Mouse (Mus musculus) cerebellum, postnatal 4 days (tissue): ENCODE results near the gene Ankrd6.

ENCODE experiments used
- DNase-seq, 2 experiments: peaks; one replicate each; pipeline ENCODE4 v3.0.0; 2022; ENCODE audit warnings: low spot score in 2 of 2, mixed read lengths in 1 of 2

The Ankrd6 gene

DNA sequence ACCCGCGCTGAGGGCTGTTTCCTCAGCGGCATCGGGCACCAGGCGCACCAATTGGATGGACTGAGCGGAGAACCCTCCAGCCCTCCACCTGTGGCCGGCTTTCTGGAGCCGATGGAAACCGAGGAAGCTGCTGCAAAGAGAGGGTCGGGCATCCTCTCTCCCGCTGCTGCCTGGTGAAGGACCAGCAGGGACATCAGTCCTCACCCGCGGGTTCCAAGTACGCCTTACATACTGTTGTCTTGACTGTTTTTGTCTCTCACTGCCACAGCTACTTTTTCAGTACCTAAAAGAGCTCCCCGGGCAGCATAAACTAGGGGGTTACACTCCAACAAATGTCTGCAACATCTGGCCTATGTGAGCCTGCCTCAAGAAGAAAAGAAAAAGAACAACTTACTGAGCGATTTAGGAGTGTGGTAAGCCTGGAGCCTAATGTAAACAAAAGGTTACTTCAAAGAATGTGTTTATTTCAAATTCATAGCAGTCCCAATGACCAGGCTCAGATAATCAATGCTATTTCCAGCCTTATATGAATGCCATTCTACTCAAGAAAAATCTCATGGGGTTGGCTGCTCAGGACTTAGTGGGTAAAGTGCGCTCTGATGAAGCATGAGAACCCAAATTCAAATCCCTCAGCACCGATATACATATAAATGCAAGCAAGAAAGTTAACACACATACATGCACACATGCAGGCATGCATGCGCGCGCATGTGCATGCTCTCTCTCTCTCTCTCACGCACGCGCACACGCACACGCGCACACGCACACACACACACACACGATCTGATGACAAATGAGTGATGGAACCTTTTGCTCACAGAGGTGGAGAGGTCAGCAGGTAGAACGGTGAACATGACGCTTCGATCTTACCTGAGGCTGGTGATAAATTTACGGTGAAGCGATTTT lies 647 bp upstream of the Ankrd6 start:
- no peak for DNase-seq

DNA sequence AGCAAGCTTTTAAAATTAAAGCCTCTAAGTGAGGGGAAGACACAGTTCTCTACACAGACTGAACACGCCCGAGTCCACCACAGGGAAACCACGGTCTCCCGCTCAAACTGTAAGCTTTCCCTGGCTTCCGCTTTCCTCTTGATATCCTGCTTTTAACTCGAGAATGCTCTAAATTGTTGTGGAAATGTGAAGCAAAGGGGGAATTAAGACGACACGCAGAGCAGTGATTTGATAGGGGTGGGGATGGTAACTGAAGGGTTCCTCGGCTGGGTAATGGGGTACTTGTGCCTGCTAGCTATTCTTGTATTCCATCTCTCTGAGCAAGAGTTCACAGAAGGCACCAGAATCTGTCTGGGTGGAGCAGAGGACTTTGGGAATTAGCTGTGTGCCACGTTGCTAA lies 1.9 kb downstream of the Ankrd6 start:
- DNase-seq: no peak

DNA sequence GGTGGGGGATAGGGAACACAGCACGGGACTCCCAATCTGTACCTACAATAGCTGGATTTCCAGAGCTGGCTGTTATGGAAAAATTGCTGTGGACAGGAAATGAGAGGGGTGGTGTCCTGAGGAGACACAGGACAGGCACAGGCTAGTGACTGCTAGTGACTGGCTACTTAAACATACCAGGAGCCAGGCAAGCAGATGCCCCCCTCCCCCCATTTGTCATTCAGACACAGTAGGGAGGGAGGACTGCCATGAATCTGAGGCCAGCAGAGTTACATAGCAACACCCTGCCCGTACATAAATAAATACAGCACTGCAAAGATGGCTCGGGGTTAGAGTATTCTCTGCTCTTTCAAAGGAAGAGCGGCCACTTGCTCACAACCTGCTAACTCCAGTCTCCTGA lies 3.0 kb downstream of the Ankrd6 start:
- no peak for DNase-seq

DNA sequence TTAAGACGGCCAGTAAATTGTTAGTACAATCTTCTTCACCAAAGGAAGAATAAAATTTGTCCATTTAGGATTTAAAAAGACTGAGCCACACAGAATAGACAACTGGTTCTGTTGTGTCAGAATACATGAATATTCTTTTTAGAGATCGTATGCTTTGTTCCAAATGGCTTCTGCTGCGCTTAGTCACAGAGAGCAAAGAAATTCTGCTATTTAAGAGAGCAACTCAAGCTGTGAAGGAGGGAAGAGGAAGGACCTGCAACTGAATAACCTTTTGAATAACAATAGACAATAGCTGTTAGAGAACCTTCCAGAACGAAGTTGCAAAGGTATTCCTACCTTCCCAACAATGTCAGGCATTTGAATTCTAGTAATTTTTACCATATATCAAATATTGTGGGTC lies 9.7 kb downstream of the Ankrd6 start:
- DNase-seq: no peak

GRCm38 (mm10) chr4:32939964-32940363 lies 10.7 kb downstream of the Ankrd6 start:
- DNase-seq: no peak

GRCm38 (mm10) chr4:32939521-32939920 lies 11.1 kb downstream of the Ankrd6 start:
- DNase-seq: no peak

DNA sequence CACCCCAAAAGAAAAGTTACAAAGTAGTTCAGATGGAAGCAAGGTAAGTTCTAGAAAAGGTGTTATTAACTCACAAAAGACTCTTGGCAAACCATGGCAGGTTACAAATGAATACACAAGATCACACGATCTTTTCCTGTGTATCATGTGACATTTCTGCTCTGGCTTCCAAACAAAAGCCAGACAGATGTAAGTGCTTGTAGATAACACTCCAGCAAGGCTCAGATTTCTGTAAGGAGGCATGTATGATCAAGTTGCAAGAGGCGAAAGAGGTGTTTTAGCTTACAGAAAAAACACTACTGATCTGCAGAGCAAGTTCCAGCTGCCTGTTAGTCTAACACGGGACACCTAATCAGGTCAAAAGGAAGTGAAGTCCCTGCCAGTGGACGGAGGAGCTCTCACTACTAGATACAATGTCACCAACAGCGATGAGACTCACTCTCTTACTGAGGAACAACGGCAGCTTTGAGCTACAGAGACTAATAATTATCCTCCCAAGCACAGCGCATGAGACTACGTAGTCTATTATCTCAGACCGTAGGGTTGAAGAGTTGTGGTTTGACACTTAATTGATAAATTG lies 13.8 kb downstream of the Ankrd6 start:
- no peak for DNase-seq

DNA sequence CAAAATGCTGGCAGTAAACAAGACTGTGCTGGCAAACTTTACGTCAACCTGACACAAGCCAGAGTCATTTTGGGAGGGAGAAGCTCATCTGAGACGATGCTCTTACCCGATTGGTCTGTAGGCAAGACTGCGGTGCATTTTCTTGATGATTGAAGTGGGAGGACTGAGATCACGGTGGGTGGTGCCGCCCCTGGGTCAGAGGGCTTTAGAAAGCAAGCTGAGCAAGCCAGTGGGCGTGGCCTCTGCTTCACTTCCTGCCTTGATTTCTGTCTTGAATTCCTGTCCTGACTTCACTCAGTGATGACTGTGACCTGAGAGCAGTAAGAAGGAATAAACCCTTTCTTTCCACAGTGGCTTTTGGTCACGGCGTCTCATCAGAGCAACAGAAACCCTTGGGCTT lies 18.6 kb downstream of the Ankrd6 start:
- no peak for DNase-seq

GRCm38 (mm10) chr4:32929750-32930149 lies 20.9 kb downstream of the Ankrd6 start:
- no peak for DNase-seq

DNA sequence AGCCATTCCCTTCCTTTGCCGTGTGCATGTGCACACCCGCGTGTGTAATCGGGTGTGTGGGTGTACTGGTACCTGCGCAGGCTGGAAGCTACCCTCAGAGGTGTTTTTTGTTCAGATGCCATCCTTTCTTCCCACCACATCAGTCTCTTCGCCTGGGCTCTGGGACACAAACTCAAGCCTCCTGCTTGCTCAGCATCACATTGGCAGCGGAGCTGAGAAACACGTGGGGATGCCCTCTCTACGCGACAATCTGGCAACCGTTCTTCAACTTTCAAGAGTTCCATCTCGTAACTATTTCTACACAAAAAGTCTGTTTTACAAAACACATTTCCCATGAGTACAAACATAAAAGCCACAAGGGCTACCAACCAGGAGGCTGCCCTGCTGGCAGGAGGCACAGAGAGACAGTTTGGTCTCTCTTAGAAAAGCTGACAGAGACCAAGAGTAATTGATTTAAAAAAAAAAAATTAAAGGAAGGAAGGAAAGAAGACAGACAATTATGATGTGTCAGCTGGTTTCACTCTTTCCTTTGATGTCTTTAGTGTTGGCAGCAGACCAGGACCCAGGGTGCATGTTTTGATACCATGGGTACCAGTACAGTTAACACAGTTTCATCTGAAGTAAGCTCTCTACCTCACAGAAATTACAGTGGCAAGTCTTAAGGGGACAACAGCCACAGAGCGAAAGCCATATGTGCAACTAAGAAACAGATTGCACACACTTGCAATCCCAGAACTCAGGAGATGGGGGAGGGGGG lies 21.8 kb downstream of the Ankrd6 start:
- DNase-seq: no peak

- DNase-seq: no peak
Measured at GRCm38 (mm10) chr4:32923891-32924294, 26.7 kb downstream of the Ankrd6 start.

DNA sequence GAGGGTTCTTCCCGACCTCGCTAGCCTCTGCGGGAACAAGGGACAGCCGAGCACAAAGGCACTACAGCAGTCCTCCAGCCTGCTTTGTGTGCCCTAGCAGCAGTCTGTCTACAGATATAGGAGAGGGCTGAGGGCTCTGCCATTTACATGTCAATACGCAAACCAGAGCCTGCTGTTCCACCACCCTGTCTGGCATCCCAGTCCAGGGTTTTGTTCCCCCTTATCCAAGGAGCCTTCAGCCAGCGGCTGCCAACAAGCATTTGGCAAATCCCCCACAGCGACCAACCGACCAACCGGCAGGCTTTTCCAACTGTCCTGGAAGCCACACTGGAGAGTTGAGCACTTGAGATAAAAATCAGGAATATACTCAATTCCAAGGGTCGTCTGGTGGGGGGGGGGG lies 27.2 kb downstream of the Ankrd6 start:
- DNase-seq: peak in 1 of 2 experiments; percentile 64

GRCm38 (mm10) chr4:32922871-32923270 lies 27.8 kb downstream of the Ankrd6 start:
- DNase-seq: no peak

DNA sequence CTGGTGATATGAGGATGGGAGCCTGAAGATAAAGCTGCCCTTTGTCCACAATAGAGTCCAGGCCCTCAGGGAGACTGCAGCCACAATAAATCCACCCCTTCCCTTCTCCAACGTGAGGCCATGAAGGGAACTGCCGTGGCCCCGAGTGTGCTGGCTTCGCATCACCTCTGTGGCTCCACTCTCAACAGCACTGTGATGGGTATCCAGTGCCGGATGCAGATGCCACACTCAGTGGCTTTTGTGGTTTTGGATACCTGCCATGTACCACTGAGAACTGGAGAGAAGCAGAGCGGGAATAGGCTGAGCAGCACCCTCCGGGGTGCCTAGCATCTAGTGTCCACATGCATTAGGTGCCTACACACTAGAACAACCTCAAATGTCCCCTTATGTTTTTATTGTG lies 29.8 kb downstream of the Ankrd6 start:
- DNase-seq: no peak

DNA sequence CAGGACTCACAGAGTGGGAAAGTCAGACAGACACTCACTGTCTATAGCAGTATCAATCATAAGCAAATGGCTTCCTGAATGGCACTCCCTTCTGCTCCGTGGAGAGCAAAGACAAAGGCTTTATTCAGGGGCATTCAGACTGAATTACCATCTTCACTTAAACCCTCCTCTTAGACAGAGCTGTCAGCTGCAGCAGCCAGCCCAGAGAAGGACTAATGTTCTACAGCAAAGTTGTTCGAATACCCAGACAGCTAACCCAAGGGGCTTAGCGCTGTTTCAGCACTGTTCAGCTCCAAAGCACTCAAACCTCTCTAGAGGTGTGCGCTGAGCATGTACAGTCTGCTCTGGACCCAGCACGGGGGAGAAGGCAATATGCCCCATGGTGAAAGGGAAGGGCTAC lies 32.1 kb downstream of the Ankrd6 start:
- no peak for DNase-seq

DNA sequence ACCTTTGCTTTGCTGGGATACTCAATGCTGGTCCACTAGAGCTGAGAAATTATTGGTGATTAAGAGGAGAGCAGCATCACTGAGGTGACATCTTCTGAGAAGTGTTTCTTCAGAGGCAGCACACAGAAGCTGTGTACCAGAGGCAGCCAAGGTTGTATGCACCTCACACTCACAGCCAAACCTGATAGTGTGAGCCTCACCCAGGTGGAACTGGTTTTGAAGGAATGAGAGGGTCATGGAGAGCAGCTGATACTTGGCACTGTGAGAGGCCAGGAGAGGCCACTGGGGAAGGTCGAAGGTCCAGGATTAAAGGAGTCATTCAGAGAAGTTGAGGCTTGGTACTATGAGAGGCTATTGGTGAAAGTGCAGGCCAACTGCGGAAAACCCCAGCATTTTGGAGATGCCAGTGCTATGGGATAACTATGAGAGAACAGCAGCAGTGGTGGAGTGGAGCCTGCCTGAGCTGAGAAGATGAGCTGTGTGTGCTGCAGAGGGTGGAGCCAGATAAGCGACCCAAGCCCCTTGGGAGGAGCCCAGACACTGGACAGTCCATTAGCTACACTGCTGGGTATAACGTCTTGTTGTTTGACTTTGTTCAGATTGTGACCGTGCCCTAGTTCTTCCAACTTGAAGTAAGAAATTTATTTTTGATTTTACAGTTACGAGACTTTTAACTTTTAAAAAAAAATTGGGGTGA lies 33.8 kb downstream of the Ankrd6 start:
- no peak for DNase-seq

DNA sequence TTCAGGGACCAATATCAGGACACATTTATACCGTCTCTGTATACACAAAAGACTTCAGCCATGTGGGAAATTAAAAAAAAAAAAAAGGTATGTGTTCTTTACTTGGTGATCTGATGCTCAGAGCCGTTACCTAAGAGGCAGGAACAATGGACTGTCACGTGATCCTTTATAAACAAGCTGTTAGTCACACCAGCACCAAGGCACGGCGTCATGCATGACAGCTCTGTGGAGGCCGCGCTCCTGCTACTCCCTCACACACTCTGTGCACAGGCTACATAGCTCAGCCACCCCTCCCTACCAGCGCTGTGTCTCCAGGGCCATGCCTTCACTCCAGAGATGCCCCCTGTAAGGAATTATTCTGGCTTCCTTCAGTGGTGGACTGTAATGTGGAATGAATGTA lies 34.7 kb downstream of the Ankrd6 start:
- DNase-seq: no peak

DNA sequence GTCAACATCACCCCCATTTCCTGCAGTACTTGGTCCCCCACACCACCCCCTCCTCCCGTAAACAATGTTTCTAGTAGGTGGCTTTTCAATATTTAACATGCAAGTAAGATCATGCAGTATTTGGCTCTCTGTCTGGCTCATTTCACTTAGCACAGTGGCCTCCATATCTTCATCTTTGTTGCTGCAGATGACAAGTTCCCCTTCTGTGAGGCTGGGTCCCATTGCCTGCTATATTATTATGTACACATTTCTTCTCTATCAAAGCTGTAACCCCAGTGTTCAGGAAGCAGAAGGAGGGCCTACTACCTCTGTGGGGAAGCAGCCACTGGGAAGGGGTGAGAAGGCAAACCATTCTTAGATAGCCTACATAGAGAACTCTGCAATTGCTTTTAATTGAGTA lies 40.6 kb downstream of the Ankrd6 start:
- no peak for DNase-seq

DNA sequence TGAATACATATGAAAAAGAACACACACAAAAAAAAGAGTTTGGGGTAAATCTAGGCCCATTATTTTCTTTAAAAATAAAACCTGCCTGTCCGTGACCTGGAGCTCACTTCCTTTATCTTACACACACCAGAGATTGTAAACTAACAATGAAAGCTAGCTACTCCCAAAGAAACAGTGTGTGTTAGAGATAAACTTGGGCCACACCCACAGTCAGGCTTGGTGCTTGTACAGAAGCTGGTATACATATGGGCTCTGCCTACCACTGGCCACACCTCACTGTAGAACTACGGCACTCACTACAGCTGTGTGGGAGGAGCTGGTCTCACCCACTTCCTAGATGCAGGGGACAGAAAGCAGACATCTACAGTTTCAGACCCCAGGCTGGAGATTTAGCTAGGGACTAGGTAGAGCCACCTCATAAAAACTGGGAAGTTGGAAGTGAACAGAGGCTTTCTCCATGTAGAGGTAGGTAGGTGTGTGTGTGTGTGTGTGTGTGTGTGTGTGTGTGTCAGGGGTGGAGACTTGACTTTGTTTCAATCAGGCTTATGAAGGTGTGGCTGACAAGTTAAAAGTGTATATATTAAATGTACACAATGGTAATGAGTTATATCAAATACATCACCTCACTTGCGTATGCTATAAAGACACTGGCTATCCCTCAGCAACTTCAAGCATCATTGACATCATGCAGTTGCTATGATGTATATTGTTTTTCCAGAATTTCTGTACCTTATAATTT lies 41.2 kb downstream of the Ankrd6 start:
- DNase-seq: no peak

DNA sequence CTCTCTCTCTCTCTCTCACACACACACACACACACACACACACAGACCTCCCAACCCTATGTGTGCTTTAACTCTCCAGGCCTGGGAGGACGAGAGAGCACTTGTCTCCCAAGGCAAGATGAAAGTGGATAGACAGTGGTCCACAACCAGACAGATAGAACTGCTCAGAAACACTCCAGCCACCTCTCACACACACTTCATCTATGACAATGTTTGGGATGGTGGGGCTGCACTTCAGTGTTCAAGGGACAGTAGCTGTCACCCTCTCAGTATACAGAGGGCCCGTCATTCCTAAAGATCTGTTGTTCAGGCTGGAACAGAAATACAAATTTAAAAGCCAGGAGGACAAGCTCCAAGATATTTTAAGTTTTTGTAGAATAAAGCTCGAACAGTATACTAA lies 43.0 kb downstream of the Ankrd6 start:
- DNase-seq: no peak

GRCm38 (mm10) chr4:32906627-32907026 lies 44.0 kb downstream of the Ankrd6 start:
- peak in 1 of 2 experiments; percentile 40 for DNase-seq
